Mouse (Mus musculus) neural tube, embryonic 11.5 days (tissue): ENCODE results near the gene Oxt. TPM values are rescaled to one million over a fixed set of nuclear protein-coding genes. Genes with fewer than 3 reads are reported as not detected.
A peak's percentile ranks its signal among the peaks of the same experiment; 100 is the strongest.
"Not testable (repeated sequence)": the region's sequence is repeated elsewhere in the genome, so short reads cannot be mapped to it uniquely, and the experiment has no call there.

Experiments used
- ATAC-seq: fragments of 200-750 bp; cut with Nextera tagmentation; 2 replicates; pipeline ENCODE4 v1.8.0; 2017; ENCODE audit warnings: moderate number of reproducible peaks, mild to moderate bottlenecking, moderate TSS enrichment, moderate library complexity; ENCODE audit not compliant: insufficient read depth, low FRiP score, low TSS enrichment
- DNase-seq: peaks from one replicate; pipeline ENCODE4 v3.0.0-alpha.2; 2015; ENCODE audit warnings: low spot score
- H3K27ac ChIP-seq: fragments of 300-500 bp; sonication (generic); 2 replicates; pipeline ENCODE4 v1.5.1; 2014; ENCODE audit warnings: low read depth, mild to moderate bottlenecking, low read length
- H3K27me3 ChIP-seq: fragments of 300-500 bp; sonication (generic); 2 replicates; pipeline ENCODE4 v1.6.1; 2014; ENCODE audit warnings: mild to moderate bottlenecking, low read length, mixed read lengths; ENCODE audit not compliant: control insufficient read depth, insufficient read depth
- H3K36me3 ChIP-seq: fragments of 300-500 bp; sonication (generic); 2 replicates; pipeline ENCODE4 v1.6.1; 2014; ENCODE audit warnings: mild to moderate bottlenecking, low read length, moderate library complexity, mixed read lengths; ENCODE audit not compliant: control insufficient read depth, insufficient read depth
- H3K4me1 ChIP-seq: fragments of 300-500 bp; sonication (generic); 2 replicates; pipeline ENCODE4 v1.6.1; 2014; ENCODE audit warnings: low read length, mixed read lengths; ENCODE audit not compliant: control insufficient read depth, insufficient read depth
- H3K4me2 ChIP-seq: fragments of 300-500 bp; sonication (generic); 2 replicates; pipeline ENCODE4 v1.6.1; 2014; ENCODE audit warnings: low read depth, mild to moderate bottlenecking, moderate library complexity
- H3K4me3 ChIP-seq: fragments of 300-500 bp; sonication (generic); 2 replicates; pipeline ENCODE4 v1.5.1; 2014; ENCODE audit warnings: low read depth, low read length
- H3K9ac ChIP-seq: fragments of 300-500 bp; sonication (generic); 2 replicates; pipeline ENCODE4 v1.6.1; 2014; ENCODE audit warnings: mild to moderate bottlenecking, low read length
- H3K9me3 ChIP-seq: fragments of 300-500 bp; sonication (generic); 2 replicates; pipeline ENCODE4 v1.6.1; 2016; ENCODE audit warnings: low read length; ENCODE audit not compliant: control insufficient read depth
- WGBS: fragments of 180-500 bp; shearing (Covaris S2); extraction: QIAGEN DNeasy Blood & Tissue Kit; methylation state at CpG from one replicate; pipeline ENCODE4 v1.1.7; 2014; 5-methylcytosine and 5-hydroxymethylcytosine counted together
- polyA plus RNA-seq: library from polyadenylated mRNA; unstranded; fragments of >200 nt; fragmentation: Nextera tagmentation; extraction: Ambion mirVana; gene quantifications from 2 replicates; pipeline ENCODE4 v1.2.1, GENCODE M21; 2014

Gene Oxt
- polyA plus RNA-seq, 1 experiment from 2014 or later: 0.48 TPM

DNA sequence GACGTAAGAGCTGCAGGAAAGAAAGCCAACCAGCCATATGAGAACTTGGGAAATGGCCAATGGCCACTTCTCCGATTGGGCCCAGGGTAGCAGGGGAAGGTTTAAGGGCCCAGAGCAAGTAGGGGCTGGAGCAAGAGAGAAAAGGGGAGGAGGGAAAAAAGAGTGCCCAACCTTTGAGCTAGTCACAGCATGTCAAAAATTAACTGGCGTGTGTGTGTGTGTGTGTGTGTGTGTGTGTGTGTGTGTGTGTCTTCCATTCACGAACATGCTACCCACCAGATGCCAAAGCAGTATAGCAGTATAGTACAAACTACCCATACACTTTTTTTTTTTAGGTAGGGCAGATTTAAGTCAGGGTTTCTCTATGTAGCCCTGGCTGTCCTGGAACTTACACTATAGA, 7.1 kb upstream of the Oxt start:
- no peaks in the 10 kb centered on the region for H3K9me3 ChIP-seq
- no peak overlapping the region for H3K9ac ChIP-seq
- no peaks in the 10 kb centered on the region for H3K27me3 ChIP-seq
- H3K36me3 ChIP-seq: peaks cover 2% of the 10 kb centered on the region; the same call in 1 of the 2 replicates
- no peak overlapping the region for H3K4me2 ChIP-seq
- no peaks in the 10 kb centered on the region for H3K4me1 ChIP-seq
- WGBS: 75% methylated on average over 4 of the region's 4 CpGs
- DNase-seq (no peak), ATAC-seq (no peak)
- H3K4me3 ChIP-seq: no peak overlapping the region
- no peak overlapping the region for H3K27ac ChIP-seq

DNA sequence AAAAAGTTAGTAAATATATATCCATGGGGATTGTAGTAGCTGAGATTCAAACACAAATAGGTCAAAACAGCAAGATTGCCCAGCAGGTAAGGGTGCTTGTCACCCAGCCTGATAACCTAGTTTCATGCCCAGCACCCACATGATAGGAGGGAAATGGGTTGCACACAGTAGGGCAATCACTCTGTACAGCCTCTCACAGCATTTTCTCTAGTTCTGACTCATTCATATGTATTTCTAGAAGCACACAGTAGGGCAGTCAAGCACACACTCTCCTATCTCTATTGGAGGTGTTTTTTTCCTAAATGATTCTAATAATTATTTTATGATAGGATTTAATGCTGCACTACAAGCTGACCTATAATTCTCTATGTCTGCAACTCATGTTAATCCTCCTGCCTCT, 6.0 kb upstream of the Oxt start:
- ATAC-seq (no peak), DNase-seq (no peak)
- H3K4me1 ChIP-seq: no peaks in the 10 kb centered on the region
- no peak overlapping the region for H3K27ac ChIP-seq
- no peak overlapping the region for H3K9ac ChIP-seq
- H3K4me2 ChIP-seq: no peak overlapping the region
- H3K27me3 ChIP-seq: peaks cover under 1% of the 10 kb centered on the region; the same call in 1 of the 2 replicates
- H3K9me3 ChIP-seq: no peaks in the 10 kb centered on the region
- peaks cover 2% of the 10 kb centered on the region; the same call in 1 of the 2 replicates for H3K36me3 ChIP-seq
- no peak overlapping the region for H3K4me3 ChIP-seq

DNA sequence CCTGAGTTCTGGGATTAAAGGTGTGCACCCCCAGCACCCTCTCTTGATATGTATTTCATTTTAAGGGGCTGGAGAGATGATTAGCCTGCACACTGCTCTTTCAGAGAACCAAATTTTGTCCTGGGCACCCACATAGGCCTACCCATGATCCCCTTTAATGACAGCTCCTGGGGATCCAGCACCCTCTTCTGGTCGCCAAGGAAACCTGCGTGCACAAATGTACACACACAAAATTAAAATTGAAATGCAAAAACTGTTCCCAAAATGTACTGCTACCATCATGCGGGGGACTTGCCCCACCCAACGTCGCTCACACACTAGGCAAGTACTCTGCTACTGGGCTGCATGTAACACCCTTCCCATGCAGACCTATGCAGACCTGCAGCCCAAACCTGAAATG, 1.0 kb upstream of the Oxt start:
- ATAC-seq (no peak), DNase-seq (no peak)
- Histone ChIP-seq H3K36me3 (no peaks in the 10 kb centered on the region), H3K4me1 (0 out of 2 replicates have a peak, but pooled peaks cover 3% of the 10 kb centered on the region), H3K4me2 (no peak overlapping the region), H3K27ac (no peak overlapping the region), H3K4me3 (no peak overlapping the region), H3K27me3 (peaks cover 49% of the 10 kb centered on the region), H3K9me3 (no peaks in the 10 kb centered on the region), H3K9ac (no peak overlapping the region)
- 75% methylated on average over 5 of the region's 5 CpGs for WGBS

DNA sequence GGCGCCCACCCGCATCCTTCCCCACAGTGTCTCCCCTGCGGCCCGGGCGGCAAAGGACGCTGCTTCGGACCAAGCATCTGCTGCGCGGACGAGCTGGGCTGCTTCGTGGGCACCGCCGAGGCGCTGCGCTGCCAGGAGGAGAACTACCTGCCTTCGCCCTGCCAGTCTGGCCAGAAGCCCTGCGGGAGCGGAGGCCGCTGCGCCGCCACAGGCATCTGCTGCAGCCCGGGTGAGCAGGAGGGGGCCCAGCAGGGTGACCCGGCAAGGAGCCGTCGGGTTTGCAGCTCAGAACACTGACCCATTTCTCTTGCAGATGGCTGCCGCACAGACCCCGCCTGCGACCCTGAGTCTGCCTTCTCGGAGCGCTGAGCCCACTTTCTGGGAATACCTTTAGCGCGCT, 591 bp downstream of the Oxt start:
- H3K4me3 ChIP-seq: peak overlapping the region; percentile 23; the same call in 1 of the 2 replicates
- H3K27ac ChIP-seq, H3K9ac ChIP-seq, H3K4me1 ChIP-seq, H3K9me3 ChIP-seq, DNase-seq, ATAC-seq, H3K36me3 ChIP-seq: not testable (repeated sequence)
- peak overlapping the region; percentile 31 for H3K4me2 ChIP-seq
- peaks cover 65% of the 10 kb centered on the region for H3K27me3 ChIP-seq
- 2% methylated on average over 32 of the region's 32 CpGs for WGBS

DNA sequence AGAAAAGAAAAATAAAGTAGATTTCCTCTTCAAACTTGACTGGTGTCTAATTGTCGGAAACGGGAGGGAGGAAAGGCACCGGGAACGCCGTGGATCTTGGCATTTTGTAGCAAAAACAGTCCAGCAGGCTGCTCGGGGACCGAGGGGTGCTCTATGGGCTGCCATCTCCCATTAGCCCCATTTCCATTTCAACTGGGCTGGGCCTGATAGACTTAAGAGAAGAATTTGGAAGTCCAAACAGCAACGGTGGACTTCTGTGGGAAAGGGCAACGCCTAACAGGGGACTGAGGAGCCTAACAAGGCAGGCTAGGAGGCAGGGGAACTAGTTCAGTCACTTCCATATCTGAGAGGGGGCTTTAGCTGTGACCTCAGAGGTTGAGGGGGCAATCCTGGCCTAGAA, 1.0 kb downstream of the Oxt start:
- no peak for ATAC-seq
- Histone ChIP-seq H3K4me1 (0 out of 2 replicates have a peak, but pooled peaks cover 3% of the 10 kb centered on the region), H3K27me3 (peaks cover 70% of the 10 kb centered on the region), H3K36me3 (no peaks in the 10 kb centered on the region), H3K4me2 (no peak overlapping the region), H3K9ac (no peak overlapping the region), H3K9me3 (no peaks in the 10 kb centered on the region), H3K4me3 (no peak overlapping the region), H3K27ac (no peak overlapping the region)
- 3% methylated on average over 9 of the region's 9 CpGs for WGBS
- no peak for DNase-seq

DNA sequence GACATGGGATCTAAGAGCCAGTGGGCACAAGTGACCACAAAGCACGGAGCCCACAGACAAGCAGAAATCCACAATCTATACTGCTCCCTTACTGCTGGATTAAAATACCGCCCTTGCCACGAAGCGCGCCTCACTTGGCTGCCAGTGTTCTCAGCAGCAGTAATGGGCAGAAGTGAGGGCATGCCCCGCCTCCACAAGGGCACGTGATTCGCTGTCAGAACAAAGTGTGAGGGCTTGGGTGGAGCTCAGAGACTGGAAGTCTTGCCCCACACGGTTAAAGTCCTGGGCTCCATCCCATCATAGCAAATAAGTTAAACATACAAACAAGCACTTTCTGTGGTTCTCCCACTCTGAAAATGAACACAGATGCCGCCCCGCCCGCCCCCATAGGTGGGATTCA, 1.7 kb downstream of the Oxt start:
- Histone ChIP-seq H3K4me2 (no peak overlapping the region), H3K27ac (no peak overlapping the region), H3K36me3 (no peaks in the 10 kb centered on the region), H3K4me3 (no peak overlapping the region), H3K4me1 (0 out of 2 replicates have a peak, but pooled peaks cover 3% of the 10 kb centered on the region), H3K9ac (no peak overlapping the region; the same call in 1 of the 2 replicates), H3K27me3 (peaks cover 76% of the 10 kb centered on the region), H3K9me3 (no peaks in the 10 kb centered on the region)
- no peak for DNase-seq
- peak; percentile 48; the same call in 1 of the 2 replicates for ATAC-seq
- 3% methylated on average over 12 of the region's 12 CpGs for WGBS

DNA sequence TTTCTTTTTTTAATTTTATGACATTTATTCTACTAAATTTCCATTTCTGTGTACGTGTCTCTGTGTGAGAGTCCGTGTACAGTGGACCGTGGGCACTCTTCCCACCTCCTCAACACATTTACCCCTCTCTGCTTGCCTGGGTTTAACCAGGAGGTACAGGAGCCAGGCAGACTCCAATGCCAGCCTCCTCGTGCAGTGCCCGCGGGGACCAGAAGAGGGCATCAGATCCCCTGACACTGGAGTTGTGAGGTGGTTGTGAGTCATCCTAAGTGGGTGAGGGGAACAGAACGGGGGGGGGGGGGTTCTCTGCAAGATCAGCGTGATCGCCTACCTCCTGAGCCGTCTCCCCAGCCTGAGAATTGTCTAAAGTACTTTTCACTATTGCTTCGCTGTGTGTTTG, 2.2 kb downstream of the Oxt start:
- no peak overlapping the region for H3K27ac ChIP-seq
- no peak overlapping the region for H3K4me2 ChIP-seq
- 0 out of 2 replicates have a peak, but pooled peaks cover 3% of the 10 kb centered on the region for H3K4me1 ChIP-seq
- no peak for ATAC-seq
- no peaks in the 10 kb centered on the region for H3K36me3 ChIP-seq
- 11% methylated on average over 11 of the region's 11 CpGs for WGBS
- H3K27me3 ChIP-seq: peaks cover 79% of the 10 kb centered on the region
- H3K9ac ChIP-seq: no peak overlapping the region
- H3K4me3 ChIP-seq: no peak overlapping the region
- H3K9me3 ChIP-seq: no peaks in the 10 kb centered on the region
- DNase-seq: peak; percentile 63

DNA sequence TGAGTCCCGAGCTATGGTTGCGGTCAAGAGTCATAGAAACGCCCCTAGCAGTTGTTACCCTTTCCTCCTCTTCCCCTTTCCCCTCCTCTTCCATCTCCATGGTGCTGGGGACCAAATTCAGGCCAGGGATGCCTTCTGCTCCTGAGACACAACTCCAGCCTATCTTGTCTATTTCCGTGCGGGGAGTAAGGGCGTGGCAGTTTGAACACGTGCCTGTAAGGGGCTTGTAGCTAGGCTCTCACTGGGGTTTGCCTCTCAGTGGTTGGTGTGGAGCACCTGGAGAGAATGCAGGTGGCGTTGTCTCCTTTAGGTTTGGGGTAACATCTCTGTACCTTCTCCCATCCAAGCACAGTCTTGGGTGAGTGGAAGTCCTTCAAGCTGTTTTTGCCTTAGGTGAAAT, 3.8 kb downstream of the Oxt start:
- no peak overlapping the region; the same call in 1 of the 2 replicates for H3K4me3 ChIP-seq
- no peak overlapping the region for H3K27ac ChIP-seq
- ATAC-seq (no peak), DNase-seq (no peak)
- H3K36me3 ChIP-seq: no peaks in the 10 kb centered on the region
- H3K9ac ChIP-seq: no peak overlapping the region
- 3% methylated on average over 8 of the region's 8 CpGs for WGBS
- peaks cover 79% of the 10 kb centered on the region for H3K27me3 ChIP-seq
- no peaks in the 10 kb centered on the region for H3K9me3 ChIP-seq
- no peak overlapping the region for H3K4me2 ChIP-seq
- H3K4me1 ChIP-seq: 0 out of 2 replicates have a peak, but pooled peaks cover 3% of the 10 kb centered on the region

DNA sequence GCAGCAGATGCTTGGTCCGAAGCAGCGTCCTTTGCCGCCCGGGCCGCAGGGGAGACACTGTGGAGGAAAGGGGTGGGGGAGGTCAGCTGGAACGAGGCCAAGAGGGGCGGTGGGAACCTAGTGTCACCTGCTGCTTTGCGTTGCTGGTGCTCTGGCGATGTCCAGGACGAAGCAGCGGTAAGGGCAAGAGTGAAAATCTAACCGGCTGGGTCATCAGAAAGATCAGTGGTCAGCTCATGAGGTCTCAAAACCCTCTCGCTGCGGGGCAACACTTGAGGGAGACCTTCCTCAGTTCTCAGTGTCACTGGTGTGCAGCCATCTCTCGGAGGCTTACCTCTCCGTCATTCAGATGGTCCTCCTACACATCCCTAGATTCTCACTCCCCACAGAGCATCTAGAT, 5.2 kb downstream of the Oxt start:
- DNase-seq: no peak

More for the DNA sequence above, 5.2 kb downstream of the Oxt start:
- Histone ChIP-seq H3K4me3 (peak overlapping the region; percentile 18), H3K9ac (no peak overlapping the region), H3K4me2 (no peak overlapping the region; the same call in 1 of the 2 replicates), H3K4me1 (0 out of 2 replicates have a peak, but pooled peaks cover 3% of the 10 kb centered on the region), H3K27me3 (peaks cover 68% of the 10 kb centered on the region), H3K9me3 (no peaks in the 10 kb centered on the region), H3K27ac (no peak overlapping the region), H3K36me3 (no peaks in the 10 kb centered on the region)
- ATAC-seq: no peak
- 4% methylated on average over 16 of the region's 16 CpGs for WGBS
